Mouse (Mus musculus) layer of hippocampus, postnatal 14 days (tissue): ENCODE data around the gene 2210408I21Rik. TPM values are rescaled to one million over a fixed set of nuclear protein-coding genes. Genes with fewer than 3 reads are reported as not detected.
"Not testable (repeated sequence)": the region's sequence is repeated elsewhere in the genome, so short reads cannot be mapped to it uniquely, and the experiment has no call there.

Experiments used
- DNase-seq, 2 experiments: peaks; one replicate each; pipeline ENCODE4 v3.0.0; 2021 to 2022; ENCODE audit warnings: low spot score in 2 of 2, mixed read lengths in 1 of 2
- long read RNA-seq, 2 experiments: library from polyadenylated mRNA; stranded (forward); transcript quantifications; one replicate each; pipeline ENCODE4 v2.0.0; 2021
- total RNA-seq, 2 experiments: library from RNA; stranded (reverse); gene quantifications; 2 replicates each; pipeline ENCODE4 v1.2.3; 2021

The 2210408I21Rik gene
- total RNA-seq, result 10 to 100 TPM; 17.7 to 21.7 TPM
- long read RNA-seq, experiment 1, partial matches to known transcripts, result 2 of 6 reads
- long read RNA-seq, experiment 1, other reads (novel, unspliced or antisense), result 0 of 6 reads
- long read RNA-seq, experiment 2, partial matches to known transcripts, result 2 of 10 reads
- long read RNA-seq, experiment 2, other reads (novel, unspliced or antisense), result 3 of 10 reads

DNA sequence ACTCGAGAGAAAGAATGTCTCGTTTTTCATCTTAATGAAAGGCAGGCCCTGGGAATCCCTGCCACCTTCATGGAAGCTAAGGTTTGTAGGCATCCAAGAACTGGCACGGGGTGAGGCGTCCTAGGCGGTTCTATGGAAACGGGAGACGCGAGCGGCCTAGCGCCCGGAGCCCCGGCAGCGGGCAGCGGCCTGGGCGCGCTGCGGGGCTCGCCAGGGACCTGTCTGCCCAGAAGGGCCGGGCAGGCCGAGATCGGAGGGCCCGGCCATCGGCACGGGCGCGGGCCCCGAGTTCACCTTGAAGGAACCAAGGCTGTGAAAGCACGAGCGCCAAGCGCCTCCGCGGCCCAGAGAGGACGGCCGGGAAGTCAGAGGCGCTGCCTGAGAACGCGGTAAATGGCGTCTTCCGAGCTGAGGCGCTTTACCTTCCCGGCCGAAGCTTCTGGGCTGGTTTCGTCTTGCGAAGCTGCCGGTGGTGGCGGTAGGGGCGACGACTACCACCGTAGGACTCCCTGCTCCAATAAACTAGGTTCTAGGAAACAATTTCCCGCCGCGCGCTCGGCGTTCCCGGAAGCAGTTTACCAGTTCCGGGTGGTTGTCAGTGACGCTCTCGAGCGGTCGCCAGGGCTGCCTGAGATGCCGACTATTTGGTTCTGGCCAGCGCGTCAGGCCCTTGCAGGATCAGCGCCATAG lies at the start of gene 2210408I21Rik, which contains the start of gene Slf1:
TSS of gene 2210408I21Rik (plus strand) at position 610 of the 690 bp plus-strand sequence.
TSS of gene Slf1 (minus strand) at position 543 of the 690 bp plus-strand sequence.
- DNase-seq, result peak; percentile 88 to 94

DNA sequence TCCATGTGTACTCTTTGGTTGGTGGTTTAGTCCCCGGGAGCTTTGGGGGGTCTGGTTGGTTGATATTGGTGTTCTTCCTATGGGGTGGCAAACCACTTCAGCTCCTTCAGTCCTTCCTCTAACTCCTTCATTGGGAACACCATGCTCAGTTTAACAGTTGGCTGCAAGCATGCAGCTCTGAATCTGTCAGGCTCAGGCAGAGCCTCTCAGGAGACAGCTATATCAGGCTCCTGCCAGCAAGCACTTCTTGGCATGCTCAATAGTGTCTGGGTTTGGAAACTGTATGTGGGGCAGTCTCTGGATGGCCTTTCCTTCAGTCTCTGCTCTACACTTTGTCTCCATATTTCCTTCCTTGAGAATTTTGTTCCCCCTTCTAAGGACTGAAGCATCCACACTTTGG lies 42.5 kb upstream of the 2210408I21Rik start:
- not testable (repeated sequence) for DNase-seq

DNA sequence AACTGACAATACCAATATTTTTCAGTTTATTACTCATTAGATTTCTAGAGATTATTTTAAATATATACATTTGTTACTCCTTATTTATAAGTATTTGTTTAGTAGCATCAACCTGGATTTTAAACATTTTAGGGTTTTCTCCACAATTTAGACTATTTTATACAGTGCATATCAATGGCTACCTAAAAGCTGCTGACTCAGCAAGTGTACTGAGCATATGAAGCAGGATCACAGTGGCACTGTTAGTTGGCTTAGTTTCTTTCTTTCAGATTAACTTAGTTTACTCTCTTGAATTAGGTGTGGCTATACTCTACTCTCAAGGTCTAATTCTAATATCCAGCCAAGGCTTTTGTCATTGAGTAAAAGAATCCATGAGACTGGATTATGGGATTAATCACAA lies 27.6 kb upstream of the 2210408I21Rik start:
- no peak for DNase-seq

DNA sequence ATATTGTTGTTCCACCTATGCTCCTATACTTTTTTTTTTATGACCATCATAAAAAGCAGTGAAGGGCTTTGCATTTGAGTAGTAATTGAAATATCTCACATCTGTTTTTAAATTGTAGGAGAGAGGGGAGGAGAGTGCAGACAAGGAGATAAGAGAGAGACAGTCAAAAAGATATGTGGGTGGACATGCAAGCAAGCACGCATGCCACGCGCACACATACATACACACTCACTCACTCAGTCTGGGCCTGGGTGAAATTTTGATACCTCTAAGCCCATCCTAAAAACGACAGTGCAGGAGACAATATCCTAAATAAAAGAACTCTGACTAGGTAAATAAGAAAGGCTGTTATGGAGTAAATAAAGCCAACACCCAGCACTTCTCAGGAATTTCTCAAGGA lies 16.6 kb upstream of the 2210408I21Rik start:
- DNase-seq, result no peak

DNA sequence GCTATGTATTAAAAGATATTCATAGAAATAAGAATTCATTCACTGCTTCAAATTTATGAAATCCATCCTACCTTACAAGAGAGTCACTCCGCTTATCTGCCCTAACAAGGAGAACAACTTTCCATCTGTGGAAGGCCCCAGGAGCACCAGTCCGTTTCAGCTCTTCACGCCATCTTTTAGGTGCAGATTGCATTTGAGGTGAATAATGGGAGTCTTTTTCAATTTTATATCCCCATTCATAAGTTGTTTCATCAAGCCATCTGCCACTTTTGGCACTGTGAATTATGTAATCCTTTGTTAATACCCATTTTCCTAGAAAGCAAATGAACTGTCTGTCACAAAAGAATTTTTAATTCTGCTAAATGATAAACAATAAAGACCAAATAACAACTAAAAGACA lies 10.2 kb upstream of the 2210408I21Rik start:
- DNase-seq, result peak; percentile 4 to 73

DNA sequence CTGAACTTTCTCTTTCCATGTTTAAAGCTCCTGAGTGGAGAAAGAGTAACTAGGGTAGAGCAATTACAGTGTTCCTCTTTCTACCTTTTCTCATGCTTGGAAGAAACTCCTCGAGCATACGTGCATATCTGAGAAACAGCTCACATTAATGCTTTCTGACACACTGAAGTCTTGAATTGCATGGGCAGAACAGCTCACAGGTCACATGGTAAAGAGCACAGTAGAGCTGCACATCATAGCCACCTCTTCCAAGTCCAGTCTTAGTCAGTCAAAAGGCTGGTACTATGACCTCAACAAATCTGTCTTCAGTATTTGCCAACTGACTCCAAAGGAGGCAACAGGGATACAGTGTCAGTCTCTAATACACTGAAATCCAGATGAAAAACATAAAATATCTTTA lies 7.1 kb upstream of the 2210408I21Rik start:
- DNase-seq, result no peak

DNA sequence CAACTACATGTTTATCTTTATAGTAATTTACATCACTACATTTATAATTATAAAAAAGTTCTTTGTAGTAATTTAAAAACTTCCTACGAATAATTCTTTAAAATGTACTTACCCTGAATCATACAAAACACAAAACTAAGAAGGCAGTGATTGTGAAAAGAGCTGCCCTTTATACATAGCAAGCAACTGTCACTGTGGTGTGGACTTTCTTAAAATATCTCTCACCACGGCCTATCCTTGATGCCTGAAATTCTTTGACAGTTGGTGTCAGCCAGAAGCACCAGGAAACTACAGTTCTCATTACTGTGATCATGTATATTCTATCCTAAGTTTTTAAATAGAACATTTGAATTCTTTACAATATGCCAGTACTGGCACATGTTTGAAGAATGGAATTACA lies 4.2 kb upstream of the 2210408I21Rik start:
- DNase-seq, result no peak

DNA sequence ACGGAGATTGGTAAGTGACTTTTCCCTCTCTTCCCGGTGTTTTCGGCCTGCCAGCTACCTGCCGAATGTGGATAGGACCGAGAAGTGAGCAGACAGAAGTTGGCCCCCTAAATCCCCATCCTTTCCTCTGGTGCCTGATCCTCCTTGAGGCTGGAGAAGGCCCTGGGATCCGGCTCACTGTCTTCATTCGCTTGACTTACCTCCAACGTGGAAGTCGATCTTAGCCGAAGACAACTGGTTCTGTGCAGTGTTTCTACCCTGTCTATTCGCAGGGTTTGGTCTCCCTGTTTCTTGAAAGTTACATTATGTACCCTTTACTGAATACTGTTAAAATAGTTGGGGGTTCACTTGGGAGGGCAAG lies 261 bp downstream of the 2210408I21Rik start:
- no peak for DNase-seq

DNA sequence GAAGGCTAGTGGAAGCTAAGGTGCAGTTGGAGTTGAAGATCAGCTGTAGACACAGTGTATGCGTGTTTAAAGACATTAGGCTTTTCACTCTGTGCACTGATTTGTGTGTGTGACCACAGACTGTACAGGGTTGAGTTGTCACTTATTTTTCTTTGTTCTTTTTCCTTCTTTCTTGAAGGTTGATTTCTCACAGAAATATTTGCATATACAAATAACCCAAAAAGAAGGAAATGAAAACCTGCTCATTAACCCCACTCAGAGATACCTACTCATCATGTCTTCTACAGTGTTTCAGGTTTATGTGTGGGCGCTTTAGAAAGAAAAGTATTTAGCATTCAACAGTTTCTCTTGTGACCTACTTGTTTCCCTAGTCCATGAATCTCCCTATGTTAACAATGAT lies 5.5 kb downstream of the 2210408I21Rik start:
- no peak for DNase-seq

DNA sequence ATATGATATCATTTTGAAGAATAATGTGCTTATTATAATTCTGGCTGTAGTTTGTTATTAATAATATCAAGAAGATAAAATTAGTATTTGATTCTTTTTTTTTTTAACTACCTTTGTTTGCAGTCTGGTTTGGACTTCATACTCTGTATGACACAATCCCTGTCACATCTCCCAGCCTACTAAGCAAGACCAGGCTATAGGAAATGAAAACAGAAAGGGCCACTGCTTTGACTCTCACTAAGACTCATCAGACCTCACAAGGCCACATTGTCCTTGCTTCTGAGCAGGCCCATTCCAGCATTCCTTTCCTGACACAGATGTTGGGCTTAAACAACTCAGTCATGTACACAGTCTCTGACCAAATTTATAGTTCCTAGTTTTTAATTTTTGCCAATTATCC lies 42.6 kb downstream of the 2210408I21Rik start:
- no peak for DNase-seq

DNA sequence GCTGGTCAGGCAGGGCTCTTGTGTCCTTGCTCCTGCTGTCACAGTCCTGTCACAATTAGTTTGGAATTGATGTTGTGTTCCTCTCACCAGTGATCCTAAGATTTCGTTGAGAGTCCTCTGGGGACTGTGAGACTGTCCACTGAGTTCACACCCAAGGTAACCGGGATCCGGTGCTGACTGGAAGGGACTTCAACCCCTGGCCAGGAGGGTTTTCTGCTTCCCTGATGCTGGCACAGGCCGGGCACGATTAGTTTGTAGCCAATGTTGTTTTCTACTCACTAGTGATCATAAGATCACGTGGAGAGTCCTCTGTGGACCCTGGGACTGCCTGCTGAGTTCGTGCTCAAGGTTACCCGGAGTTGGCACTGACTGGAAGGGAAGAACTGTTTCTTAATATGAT lies 55.3 kb downstream of the 2210408I21Rik start:
- DNase-seq, result no peak

DNA sequence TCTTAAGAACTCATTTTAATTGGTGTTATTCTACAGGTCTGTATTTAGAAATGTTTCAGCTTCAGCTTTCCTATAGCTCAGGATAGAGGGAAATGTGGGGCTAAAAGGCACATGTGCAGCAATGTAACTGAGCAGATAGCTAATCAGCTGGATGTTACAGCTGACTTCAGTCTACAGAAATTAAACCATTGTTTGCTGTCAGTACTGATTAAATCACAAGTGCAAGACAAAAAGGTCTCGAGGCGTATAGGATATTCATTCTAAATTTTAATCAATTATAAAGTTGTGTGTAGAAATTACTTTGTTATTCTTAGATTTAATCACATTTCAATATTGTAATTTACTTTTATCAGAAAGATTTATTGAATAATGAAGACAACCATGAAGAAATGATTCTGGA lies 56.9 kb downstream of the 2210408I21Rik start:
- DNase-seq, result no peak

DNA sequence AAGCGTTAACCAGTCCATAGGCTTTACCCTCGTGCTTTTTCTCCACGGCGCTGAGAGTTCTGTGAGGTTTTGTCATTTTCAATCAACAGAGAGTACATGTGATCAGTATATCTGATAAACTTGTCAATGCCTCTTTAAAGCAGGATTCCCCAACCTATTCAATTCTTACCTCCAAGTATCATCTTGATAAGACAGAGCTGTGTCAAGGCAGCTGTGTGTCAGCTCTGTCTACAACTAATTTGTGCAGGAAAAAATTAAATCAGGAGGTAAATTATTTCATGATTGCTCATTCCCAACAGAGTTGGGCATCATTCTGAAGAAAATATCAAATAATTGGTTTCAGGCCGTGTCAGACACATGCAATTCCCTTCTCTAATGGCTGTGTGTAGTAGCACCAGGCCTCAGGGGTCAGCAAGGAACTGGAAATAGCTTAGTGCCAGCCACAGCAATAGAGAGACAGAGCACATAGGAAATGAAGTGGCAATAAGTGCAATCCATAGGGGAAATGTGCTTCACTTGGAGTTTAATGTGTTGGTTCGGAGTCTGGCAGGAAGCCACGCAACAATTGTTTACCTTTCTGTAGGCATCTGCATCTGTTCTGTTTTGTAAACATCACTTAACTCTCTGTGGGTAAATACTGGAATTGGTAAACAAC lies 73.6 kb downstream of the 2210408I21Rik start:
- DNase-seq, result no peak

DNA sequence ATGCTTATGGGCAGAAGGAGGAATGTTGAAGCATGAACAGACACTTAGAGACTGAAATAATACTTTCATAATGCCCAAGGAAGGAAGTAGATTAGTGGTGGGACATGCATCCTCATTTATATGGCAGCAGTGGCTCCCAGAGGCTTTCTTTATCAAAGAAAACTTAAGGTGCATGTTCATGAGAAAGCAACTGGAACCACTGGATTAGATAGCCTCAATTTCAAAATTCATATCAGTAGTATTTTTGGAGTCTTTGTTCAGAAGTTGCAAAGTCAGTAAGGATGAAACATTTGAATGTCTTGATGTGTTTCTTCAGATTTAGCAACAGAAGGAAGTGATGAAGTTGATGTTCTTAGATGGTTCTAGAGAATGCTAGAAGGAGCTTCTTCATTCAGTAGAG lies 77.9 kb downstream of the 2210408I21Rik start:
- DNase-seq, result no peak

DNA sequence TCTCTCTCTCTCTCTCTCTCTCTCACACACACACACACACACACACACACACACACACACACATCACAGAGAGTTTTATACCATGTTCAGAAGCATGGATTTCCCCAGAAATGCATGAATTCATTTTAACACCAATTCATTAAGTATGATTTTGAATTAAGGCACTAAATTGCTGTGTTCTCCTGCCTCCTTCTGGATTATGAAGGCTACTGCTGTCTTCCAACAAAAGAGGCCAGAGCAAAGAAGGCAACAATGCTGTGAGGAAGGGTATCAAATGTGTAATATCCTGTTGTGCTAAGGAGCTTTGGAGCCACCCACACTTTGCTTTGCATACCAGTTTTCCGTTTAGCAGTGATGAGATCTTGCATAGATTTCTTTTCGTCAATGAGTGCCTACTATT lies 80.1 kb downstream of the 2210408I21Rik start:
- DNase-seq, result peak in 1 of 2 experiments; percentile 6

DNA sequence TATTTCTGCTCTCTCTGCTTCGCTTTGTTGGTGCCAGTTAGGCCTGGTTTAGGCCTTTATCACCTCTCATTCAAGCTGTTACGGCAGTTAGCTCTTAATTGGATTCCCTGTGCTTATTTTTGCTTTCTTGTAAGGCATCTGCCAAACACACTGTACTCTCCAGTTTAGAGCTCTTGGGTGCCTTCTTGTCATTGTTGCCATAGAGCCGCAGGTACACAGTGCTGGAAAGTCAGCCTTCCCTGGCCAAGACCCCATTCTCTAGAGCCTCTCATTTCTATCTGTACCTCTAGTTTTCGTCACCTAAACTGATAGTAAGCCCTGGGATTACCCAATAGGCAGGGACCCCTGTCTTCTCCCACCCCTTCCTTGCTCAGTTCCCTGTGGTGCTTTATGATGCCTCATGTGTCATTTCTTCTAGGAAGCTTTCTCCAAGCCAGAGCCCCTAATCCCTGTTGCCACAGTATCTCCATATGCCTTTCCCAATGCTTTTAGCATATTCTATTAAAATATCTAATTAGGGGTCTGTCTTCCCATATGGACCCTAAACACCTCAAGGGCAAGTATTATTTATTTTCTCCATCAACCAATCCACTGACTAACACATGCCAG lies 82.4 kb downstream of the 2210408I21Rik start:
- DNase-seq, result no peak

DNA sequence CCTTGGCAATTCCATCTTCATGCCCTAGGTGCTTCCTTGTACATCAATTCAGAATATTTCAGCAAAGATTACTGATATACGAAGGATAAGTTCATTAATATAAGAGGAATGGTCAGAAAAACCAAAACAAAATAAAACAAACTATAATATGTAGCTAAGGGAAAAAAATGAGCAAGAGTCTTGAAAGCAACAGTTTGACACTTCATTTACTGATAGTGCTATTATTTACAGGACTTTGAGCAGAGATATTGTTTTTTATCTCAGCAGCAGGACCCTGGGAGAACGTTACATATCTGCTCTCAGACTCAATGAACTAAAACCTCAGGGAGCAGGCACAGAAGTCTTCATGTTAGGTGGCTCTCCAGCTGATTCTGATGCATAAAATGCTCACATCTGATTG lies 85.7 kb downstream of the 2210408I21Rik start:
- no peak for DNase-seq

DNA sequence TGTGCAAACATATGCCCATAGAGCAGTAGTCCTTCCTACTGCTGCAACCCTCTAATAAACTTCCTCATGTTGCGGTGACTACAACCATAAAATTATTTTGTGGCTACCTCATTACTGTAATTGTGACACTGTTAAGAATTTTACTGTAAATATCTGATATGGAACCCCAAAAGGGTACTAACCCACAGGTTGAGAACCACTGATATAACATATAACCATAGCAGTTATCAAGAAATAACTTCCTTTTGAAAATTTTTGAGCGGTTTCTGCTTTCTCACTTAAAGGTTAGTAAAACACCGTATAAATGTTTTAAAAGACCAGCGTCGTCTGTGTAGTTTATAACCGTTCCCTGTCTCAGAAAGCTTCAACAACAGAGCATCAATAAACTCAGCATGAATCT lies 121.2 kb downstream of the 2210408I21Rik start:
- no peak for DNase-seq

DNA sequence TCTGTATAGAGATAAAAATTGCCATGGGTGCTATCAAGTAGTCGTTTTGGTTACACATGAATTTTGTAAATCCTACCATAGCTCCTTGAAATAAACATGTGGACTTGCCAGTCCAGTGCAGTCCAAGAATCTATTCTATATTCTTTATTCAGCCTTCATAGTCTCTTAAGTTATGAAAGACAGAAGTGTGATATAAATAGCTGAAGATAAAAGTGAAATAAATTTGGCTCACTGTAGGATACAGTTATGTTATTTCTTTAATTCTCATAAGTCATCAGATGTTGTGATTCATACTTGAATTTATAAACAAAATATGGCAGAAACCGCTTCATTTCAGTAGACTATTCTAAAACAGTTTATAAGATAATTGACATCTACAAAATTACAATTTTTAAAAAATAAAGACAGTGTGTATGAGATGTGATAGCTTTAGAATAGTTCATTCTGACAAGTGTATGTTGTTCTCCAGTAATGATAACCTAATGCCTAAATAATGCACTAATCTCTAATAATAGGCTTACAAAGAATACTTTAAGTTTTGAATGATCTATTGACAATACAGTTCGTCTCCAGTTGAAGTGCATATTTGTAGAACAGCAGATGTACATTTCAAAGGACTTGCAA lies 127.5 kb downstream of the 2210408I21Rik start:
- no peak for DNase-seq

DNA sequence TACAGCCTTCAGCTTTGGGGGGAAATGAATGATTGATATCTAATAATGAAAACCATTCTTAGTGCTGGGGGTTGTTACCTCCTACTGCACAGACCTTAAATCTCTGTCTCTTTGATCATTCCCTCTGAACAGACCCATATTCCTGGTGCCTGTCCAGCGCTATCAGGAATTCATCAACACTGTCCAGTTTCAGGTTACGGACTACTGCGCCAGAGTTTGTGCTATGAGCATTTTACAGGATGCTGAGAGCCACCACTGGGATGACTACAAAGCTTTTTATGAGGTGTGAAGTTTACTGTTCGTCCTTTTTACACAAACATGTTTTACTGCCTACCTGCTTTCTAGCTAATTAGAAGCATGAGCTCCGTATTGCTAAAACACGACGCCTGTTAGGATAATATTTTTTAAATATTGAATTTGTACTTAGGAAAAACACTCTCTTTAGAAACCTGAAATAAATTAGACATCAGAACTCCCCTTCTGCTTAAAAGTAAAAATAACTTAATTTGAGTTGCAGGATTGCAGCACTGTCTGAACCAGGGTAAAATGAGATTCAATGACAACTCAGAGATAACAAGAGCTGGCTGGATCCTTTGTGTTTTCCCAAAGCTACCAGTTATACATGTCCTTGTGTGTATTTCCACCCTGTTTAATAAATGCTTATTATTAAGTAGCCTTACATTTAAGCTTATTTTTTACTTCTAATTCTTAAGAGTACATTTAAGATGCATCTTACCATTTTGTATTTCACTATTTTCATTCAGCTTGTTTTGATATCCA lies 128.2 kb downstream of the 2210408I21Rik start:
- DNase-seq, result no peak

DNA sequence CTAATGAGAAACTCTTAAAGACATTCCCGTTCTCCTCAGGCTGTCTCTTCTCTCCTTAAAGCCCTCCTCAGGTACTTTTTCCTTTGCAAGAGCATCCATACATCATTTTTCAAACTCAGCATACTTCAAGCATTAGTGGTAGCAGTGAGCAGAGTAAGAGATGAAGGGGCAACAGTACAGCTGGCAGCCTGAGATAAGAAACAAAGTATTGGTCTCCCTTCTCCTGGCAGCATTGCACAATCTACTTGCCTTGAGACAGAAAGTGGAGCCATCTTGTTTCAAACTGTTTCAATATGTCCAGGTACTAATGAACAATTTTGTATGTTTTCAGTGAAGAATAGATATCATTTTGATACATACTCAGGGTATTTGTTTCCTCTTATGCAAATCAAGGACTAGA lies 129.1 kb downstream of the 2210408I21Rik start:
- DNase-seq, result no peak
